ENCODE assay signal across 14 mouse cellular contexts in genomic region chr2:35961593-35962127, GRCm38 (mm10). TPM values are rescaled to one million over a fixed set of nuclear protein-coding genes. Genes with fewer than 3 reads are reported as not detected.
"Had no signal": no experiment of that assay in that cellular context is flagged by ENCODE, and none has a peak within 500 bp of the region (broad histone marks: within the 10 kb centered on the region; RNA-seq: fewer than 3 reads in every experiment).

No protein-coding gene starts in this region.

- H3K27me3 ChIP-seq: liver, embryonic 15.5 days; neural tube, embryonic 12.5 days had no signal

- H3K4me1 ChIP-seq: liver, embryonic 15.5 days had no signal

- H3K4me3 ChIP-seq: left cerebral cortex, adult 2 months; limb, embryonic 10.5 days; liver, embryonic 15.5 days; midbrain, embryonic 10.5 days; neural tube, embryonic 12.5 days had no signal

- DNase-seq: kidney, adult 8-10 months; kidney, postnatal 25 days; lung, embryonic 14.5 days; lung, postnatal 10 days; lung, postnatal 4 days; midbrain, embryonic 14.5 days; thymus, adult 2 months; thymus, postnatal 25 days had no signal

- H3K27ac ChIP-seq: left cerebral cortex, adult 2 months; limb, embryonic 10.5 days; liver, embryonic 15.5 days; midbrain, embryonic 10.5 days; neural tube, embryonic 12.5 days had no signal

RNA-seq across cellular contexts. Expression of gene Ttll11, which starts 18.1 kb away (rescaled TPM):
- total RNA-seq: monocyte, adult 5-6 weeks had no signal
